Mouse (Mus musculus) left cerebral cortex, postnatal 10 days (tissue): ENCODE measurements at regions not wholly inside any gene's neighbourhood (a gene's known extent, or its start where the extent isn't known, plus 50 kb on each side); places are given as distances from the start of the nearest gene placed in this dataset.

ENCODE experiments used
- DNase-seq, 2 experiments: peaks; one replicate each; pipeline ENCODE4 v3.0.0; 2021 to 2022; ENCODE audit warnings: low spot score in 2 of 2, mixed read lengths in 1 of 2; ENCODE audit errors: extremely low spot score in 1 of 2
- intact Hi-C: fragments of 180-260 bp; cut with DNase I; formaldehyde crosslinking; loops from one replicate; pipeline ENCODE4 v1.15.1; 2025

GRCm38 (mm10) chr4:31831469-31831868, 132.4 kb upstream of the Map3k7 start:
- intact Hi-C loops = no loop called here
- DNase-seq = no peak

- intact Hi-C loops = no loop called here
- no peak for DNase-seq
Measured at GRCm38 (mm10) chr4:31833828-31834227, 130.1 kb upstream of the Map3k7 start.

- DNase-seq = no peak
- intact Hi-C loops = no loop called here
Measured at GRCm38 (mm10) chr4:31835051-31835450, 128.8 kb upstream of the Map3k7 start.

GRCm38 (mm10) chr4:31838592-31838991, 125.3 kb upstream of the Map3k7 start:
- intact Hi-C loops = no loop called here
- DNase-seq = no peak

- no peak for DNase-seq
- intact Hi-C loops = no loop called here
Measured at GRCm38 (mm10) chr4:31849763-31850162, 114.1 kb upstream of the Map3k7 start.

GRCm38 (mm10) chr4:31851006-31851405, 112.9 kb upstream of the Map3k7 start:
- no peak for DNase-seq
- intact Hi-C loops = no loop called here

- no peak for DNase-seq
- intact Hi-C loops = no loop called here
Measured at GRCm38 (mm10) chr4:31853851-31854250, 110.0 kb upstream of the Map3k7 start.

- intact Hi-C loops = no loop called here
- no peak for DNase-seq
Measured at GRCm38 (mm10) chr4:31860389-31860788, 103.5 kb upstream of the Map3k7 start.

- intact Hi-C loops = no loop called here
- DNase-seq = no peak
Measured at GRCm38 (mm10) chr4:31861172-31861571, 102.7 kb upstream of the Map3k7 start.

- DNase-seq = no peak
- intact Hi-C loops = no loop called here
Measured at GRCm38 (mm10) chr4:31872985-31873983, 90.6 kb upstream of the Map3k7 start.

GRCm38 (mm10) chr4:31877389-31877788, 86.5 kb upstream of the Map3k7 start:
- no peak for DNase-seq

GRCm38 (mm10) chr4:31878493-31879191, 85.3 kb upstream of the Map3k7 start:
- no peak for DNase-seq
- intact Hi-C loops = no loop called here

More at GRCm38 (mm10) chr4:31877389-31877788, 86.5 kb upstream of the Map3k7 start:
- intact Hi-C loops = no loop called here

- no peak for DNase-seq
- intact Hi-C loops = no loop called here
Measured at GRCm38 (mm10) chr4:31879192-31879585, 84.7 kb upstream of the Map3k7 start.

- intact Hi-C loops = no loop called here
- DNase-seq = no peak
Measured at GRCm38 (mm10) chr4:31880213-31880612, 83.7 kb upstream of the Map3k7 start.

- no peak for DNase-seq
- intact Hi-C loops = no loop called here
Measured at GRCm38 (mm10) chr4:31889673-31890072, 74.2 kb upstream of the Map3k7 start.

- intact Hi-C loops = no loop called here
- no peak for DNase-seq
Measured at GRCm38 (mm10) chr4:31909086-31909673, 54.7 kb upstream of the Map3k7 start.
